Mouse (Mus musculus): ENCODE results near the gene Proser3. TPM values are rescaled to one million over a fixed set of nuclear protein-coding genes. Genes with fewer than 3 reads are reported as not detected.

The Proser3 gene
- polyA plus RNA-seq, 2 experiments = 9.4 to 31.8 TPM

GRCm38 (mm10) chr7:30572969-30573368, 20.9 kb upstream of the Proser3 start:
- Histone ChIP-seq H3K4me1 (ENCODE audit: control insufficient read depth, insufficient read depth, low read length) (no peaks in the 10 kb centered on the region), H3K36me3 (ENCODE audit: control insufficient read depth, insufficient read depth, low read length) (peaks cover 98% of the 10 kb centered on the region), H3K9ac (ENCODE audit: low read depth, low read length, severe bottlenecking) (no peak overlapping the region), H3K4me3 (replicated peaks; ENCODE audit: low read length) (no peak overlapping the region), H3K4me2 (replicated peaks; ENCODE audit: low read depth, low read length, severe bottlenecking) (no peak overlapping the region), H3K27ac (replicated peaks; ENCODE audit: low read depth, low read length) (no peak overlapping the region), H3K27me3 (ENCODE audit: control insufficient read depth, insufficient read depth, low read length) (no peaks in the 10 kb centered on the region), H3K9me3 (ENCODE audit: control insufficient read depth, low read length) (no peaks in the 10 kb centered on the region)
- no peak for ATAC-seq (ENCODE audit: low FRiP score, low read depth)
- no peak for TF ChIP-seq POLR2A (IDR thresholded peaks at IDR 0.05; ENCODE audit: borderline replicate concordance, extremely low read depth, insufficient read depth, insufficient read length)
- no peak for DNase-seq (ENCODE audit: low spot score)
- 83% methylated on average over 2 of the region's 2 CpGs for WGBS

- ATAC-seq (ENCODE audit: low FRiP score, low read depth) (no peak), DNase-seq (ENCODE audit: low spot score) (no peak)
- Histone ChIP-seq H3K9me3 (ENCODE audit: control insufficient read depth, low read length) (no peaks in the 10 kb centered on the region), H3K4me2 (replicated peaks; ENCODE audit: low read depth, low read length, severe bottlenecking) (no peak overlapping the region), H3K9ac (ENCODE audit: low read depth, low read length, severe bottlenecking) (no peak overlapping the region), H3K4me3 (replicated peaks; ENCODE audit: low read length) (no peak overlapping the region), H3K27me3 (ENCODE audit: control insufficient read depth, insufficient read depth, low read length) (no peaks in the 10 kb centered on the region), H3K27ac (replicated peaks; ENCODE audit: low read depth, low read length) (no peak overlapping the region), H3K36me3 (ENCODE audit: control insufficient read depth, insufficient read depth, low read length) (peaks cover 95% of the 10 kb centered on the region), H3K4me1 (ENCODE audit: control insufficient read depth, insufficient read depth, low read length) (no peaks in the 10 kb centered on the region)
- WGBS = 90% methylated on average over 5 of the region's 5 CpGs
- TF ChIP-seq POLR2A (IDR thresholded peaks at IDR 0.05; ENCODE audit: borderline replicate concordance, extremely low read depth, insufficient read depth, insufficient read length) = no peak
Observed at GRCm38 (mm10) chr7:30572389-30572788, 20.3 kb upstream of the Proser3 start.

DNA sequence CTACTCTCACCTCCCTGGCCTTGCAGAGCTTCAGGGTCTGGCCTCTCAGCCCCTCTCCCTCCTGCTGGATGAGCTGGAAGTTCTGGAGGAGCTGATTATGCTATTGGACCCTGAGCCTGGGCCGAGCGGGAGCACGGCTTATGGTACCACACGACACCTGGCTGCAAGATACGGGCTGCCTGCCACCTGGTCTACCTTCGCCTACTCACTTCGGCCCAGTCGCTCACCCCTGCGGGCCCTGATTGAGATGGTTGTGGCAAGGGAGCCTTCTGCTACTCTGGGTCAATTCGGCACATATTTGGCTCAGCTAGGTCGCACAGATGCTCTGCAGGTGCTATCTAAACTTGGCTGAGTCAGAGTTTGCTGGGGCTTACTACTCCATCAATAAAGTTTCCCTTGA, 15.5 kb upstream of the Proser3 start:
- Histone ChIP-seq H3K4me1 (ENCODE audit: control insufficient read depth, insufficient read depth, low read length) (peaks cover 5% of the 10 kb centered on the region; the same call in 1 of the 2 replicates), H3K4me3 (replicated peaks; ENCODE audit: low read length) (no peak overlapping the region), H3K9ac (ENCODE audit: low read depth, low read length, severe bottlenecking) (no peak overlapping the region), H3K27me3 (ENCODE audit: control insufficient read depth, insufficient read depth, low read length) (no peaks in the 10 kb centered on the region), H3K9me3 (ENCODE audit: control insufficient read depth, low read length) (no peaks in the 10 kb centered on the region), H3K36me3 (ENCODE audit: control insufficient read depth, insufficient read depth, low read length) (peaks cover 67% of the 10 kb centered on the region), H3K4me2 (replicated peaks; ENCODE audit: low read depth, low read length, severe bottlenecking) (no peak overlapping the region), H3K27ac (replicated peaks; ENCODE audit: low read depth, low read length) (no peak overlapping the region)
- no peak for TF ChIP-seq POLR2A (IDR thresholded peaks at IDR 0.05; ENCODE audit: borderline replicate concordance, extremely low read depth, insufficient read depth, insufficient read length)
- no peak for ATAC-seq (ENCODE audit: low FRiP score, low read depth)
- WGBS = 86% methylated on average over 11 of the region's 11 CpGs
- no peak for DNase-seq (ENCODE audit: low spot score)

GRCm38 (mm10) chr7:30566033-30566432, 13.9 kb upstream of the Proser3 start:
- no peaks in the 10 kb centered on the region for H3K9me3 ChIP-seq (ENCODE audit: control insufficient read depth, low read length)
- no peak for TF ChIP-seq POLR2A (IDR thresholded peaks at IDR 0.05; ENCODE audit: borderline replicate concordance, extremely low read depth, insufficient read depth, insufficient read length)
- no peak overlapping the region for H3K27ac ChIP-seq (replicated peaks; ENCODE audit: low read depth, low read length)
- peaks cover 8% of the 10 kb centered on the region for H3K4me1 ChIP-seq (ENCODE audit: control insufficient read depth, insufficient read depth, low read length)
- H3K27me3 ChIP-seq (ENCODE audit: control insufficient read depth, insufficient read depth, low read length) = no peaks in the 10 kb centered on the region
- WGBS = 94% methylated on average over 9 of the region's 9 CpGs
- peaks cover 57% of the 10 kb centered on the region for H3K36me3 ChIP-seq (ENCODE audit: control insufficient read depth, insufficient read depth, low read length)
- no peak overlapping the region for H3K4me2 ChIP-seq (replicated peaks; ENCODE audit: low read depth, low read length, severe bottlenecking)
- no peak overlapping the region for H3K9ac ChIP-seq (ENCODE audit: low read depth, low read length, severe bottlenecking)
- DNase-seq (ENCODE audit: low spot score) = no peak
- no peak overlapping the region for H3K4me3 ChIP-seq (replicated peaks; ENCODE audit: low read length)
- no peak for ATAC-seq (ENCODE audit: low FRiP score, low read depth)

DNA sequence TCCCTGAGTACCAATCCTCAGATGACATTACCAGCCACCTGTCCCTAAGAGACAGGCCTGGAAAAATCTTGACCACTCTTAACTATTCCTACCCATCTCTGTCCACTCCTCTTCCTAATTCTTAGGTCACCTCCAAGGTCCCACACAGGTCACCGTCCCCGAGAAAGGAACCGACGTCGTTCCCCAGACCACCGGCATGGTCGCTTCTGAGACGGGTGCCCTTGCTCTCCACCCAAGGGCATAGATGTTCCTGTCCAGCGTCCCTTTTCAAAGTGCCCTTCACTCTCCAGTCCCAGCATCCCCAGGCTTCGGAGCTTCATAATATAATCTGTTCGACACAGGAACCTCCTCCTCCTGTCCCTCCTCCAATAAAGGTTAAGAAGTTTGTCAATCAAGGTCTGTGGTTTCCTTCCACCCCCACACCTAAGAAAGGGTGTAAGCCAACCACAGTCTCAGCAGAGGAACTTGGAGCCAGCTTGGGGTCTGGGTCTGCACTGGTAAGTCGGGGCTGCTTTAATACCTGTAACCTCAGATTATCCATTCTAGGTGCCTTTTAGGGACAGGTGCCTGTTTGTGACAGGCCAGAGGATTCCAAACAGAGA, 13.0 kb upstream of the Proser3 start, which contains the start of gene Igflr1:
Igflr1 (plus strand) TSS at position 458 of the 602 bp plus-strand sequence.
- Histone ChIP-seq H3K4me3 (replicated peaks; ENCODE audit: low read length) (peak within 1 kb of the TSS; percentile 74; the same call in 1 of the 2 replicates), H3K36me3 (ENCODE audit: control insufficient read depth, insufficient read depth, low read length) (peaks cover 48% of the 10 kb centered on the region), H3K4me2 (replicated peaks; ENCODE audit: low read depth, low read length, severe bottlenecking) (peak within 1 kb of the TSS; percentile 52; the same call in 1 of the 2 replicates), H3K9ac (ENCODE audit: low read depth, low read length, severe bottlenecking) (0 out of 2 replicates have a peak within 1 kb of the TSS, but pooled peaks have one; percentile 18), H3K4me1 (ENCODE audit: control insufficient read depth, insufficient read depth, low read length) (peaks cover 8% of the 10 kb centered on the region), H3K27ac (replicated peaks; ENCODE audit: low read depth, low read length) (no peak within 1 kb of the TSS), H3K27me3 (ENCODE audit: control insufficient read depth, insufficient read depth, low read length) (no peaks in the 10 kb centered on the region), H3K9me3 (ENCODE audit: control insufficient read depth, low read length) (no peaks in the 10 kb centered on the region)
- ATAC-seq (ENCODE audit: low FRiP score, low read depth) = no peak
- TF ChIP-seq POLR2A (IDR thresholded peaks at IDR 0.05; ENCODE audit: borderline replicate concordance, extremely low read depth, insufficient read depth, insufficient read length) = no peak
- 90% methylated on average over 12 of the region's 12 CpGs for whole genome bisulfite sequencing
- DNase-seq (ENCODE audit: low spot score) = no peak

All from limb, embryonic 14.5 days (tissue).